Mouse (Mus musculus) thymus, postnatal 10 days (tissue): ENCODE data around the gene Spaca9.
A peak's percentile ranks its signal among the peaks of the same experiment; 100 is the strongest.

ENCODE experiments used
- DNase-seq, 2 experiments: peaks; one replicate each; pipeline ENCODE4 v3.0.0; 2021; ENCODE audit warnings: low spot score in 2 of 2

Spaca9 gene

DNA sequence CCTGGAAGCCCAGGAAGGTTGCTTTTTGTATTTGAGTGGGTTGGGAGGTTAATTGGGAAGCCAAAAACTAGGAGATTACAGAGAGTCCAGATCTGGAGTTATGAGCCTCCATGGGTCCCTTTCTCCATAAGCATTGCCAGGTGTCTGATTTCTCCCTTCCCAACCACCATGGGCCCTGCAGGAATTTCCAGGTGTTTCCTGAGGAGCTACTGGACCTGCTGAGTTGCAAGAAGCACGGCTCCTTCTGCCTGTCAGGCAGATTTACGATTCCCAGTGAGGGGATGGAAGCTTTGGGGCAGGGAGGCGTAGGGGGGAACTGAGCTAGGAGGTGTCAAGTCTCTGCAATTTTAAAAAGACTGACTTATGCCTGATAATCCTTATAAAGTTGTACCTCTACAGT is 33.7 kb downstream of the Spaca9 start:
- DNase-seq = no peak

DNA sequence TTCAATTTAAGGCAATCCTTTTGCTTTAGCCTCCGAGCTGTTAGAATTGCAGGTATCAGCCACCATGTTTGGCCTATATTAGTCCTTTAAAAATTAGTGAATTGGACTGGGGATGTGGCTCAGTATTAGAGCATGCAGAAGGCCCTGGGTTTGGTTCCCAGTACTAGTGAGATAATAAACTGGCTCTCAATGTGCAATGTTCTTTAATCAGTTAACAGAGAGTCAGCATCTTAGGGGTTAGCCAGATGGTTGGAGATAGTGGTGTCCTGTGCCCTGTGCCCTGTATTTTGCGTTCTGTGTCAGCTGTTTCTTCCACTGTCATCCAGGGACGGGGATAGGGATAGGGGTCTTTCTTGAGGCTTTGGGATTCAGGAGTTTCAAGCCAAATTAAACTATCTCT is 36.6 kb downstream of the Spaca9 start:
- DNase-seq = no peak

DNA sequence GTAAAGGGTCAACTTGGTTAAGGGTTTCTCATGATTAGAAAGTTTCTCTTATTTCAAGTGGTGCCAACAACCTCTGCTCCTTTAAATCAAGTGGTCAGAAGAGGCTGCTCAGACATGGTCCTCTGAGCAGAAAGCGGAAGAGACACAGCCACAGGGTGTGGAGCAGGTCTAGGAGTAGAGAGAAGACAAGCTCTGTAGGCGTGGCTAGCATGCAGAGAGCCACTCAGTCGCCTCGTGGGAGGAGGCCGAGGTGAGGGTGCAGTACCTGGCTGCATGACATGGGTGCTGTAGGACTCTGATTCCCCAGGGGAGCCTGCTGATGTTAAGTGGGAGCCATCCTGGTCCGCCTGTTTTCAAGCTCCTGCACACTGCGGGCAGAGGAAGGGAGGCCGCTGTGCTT is 43.3 kb downstream of the Spaca9 start:
- no peak for DNase-seq

DNA sequence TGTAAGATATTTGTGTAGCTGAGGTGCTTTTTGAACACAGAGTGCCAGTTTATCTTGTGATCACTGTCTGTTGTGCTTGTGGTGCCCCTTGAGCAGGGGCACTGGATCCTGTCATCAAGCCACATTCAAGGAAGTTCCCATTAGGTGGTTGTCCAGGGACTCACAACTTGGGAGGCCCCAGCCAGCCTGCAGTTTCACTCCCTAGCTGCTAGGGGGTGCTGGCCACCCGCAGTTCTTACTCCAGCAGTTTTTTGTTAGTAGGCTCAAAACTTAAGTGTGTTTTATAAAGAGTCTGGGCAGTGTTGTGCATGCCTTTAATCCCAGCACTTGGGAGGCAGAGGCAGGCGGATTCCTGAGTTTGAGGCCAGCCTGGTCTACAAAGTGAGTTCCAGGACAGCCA is 45.2 kb downstream of the Spaca9 start:
- DNase-seq = peak in 1 of 2 experiments; percentile 32

DNA sequence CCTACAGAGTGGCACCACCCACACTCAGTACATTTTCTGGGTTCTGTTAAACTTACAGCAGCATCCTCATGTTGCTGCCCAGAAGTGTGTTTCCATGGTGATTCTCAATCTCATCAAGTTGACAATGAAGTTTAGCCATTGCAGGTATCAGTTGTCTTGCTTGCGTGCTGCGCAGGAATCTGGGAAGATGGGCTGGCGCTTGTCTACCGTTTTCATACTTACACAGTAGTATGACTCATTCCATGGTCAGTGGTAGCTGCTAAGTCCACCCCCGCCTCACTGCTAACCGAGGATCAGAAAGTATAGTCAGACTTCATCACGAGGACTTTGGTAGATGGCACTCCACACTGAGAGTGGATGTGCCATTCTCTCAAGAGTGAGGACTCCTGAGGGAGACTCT is 46.2 kb downstream of the Spaca9 start:
- no peak for DNase-seq

DNA sequence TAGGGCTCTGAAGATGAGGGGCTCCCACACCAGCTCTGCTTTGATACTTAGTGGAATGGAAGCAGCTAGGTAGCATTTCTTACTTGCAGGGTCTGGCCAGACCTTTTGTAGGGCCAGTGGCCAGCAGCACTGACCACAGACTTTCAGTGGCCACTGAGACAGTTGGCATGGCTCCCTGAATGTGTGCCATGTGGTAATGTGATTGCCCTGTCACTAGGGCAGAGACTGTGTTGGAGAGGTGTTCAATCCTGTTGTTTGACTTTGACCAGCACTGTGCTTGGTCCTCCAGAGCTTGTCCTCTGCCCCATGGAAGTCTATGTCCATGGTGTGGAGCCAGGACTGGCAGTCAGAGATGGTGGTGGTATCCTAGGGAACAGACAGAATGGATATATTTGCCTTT is 49.0 kb downstream of the Spaca9 start:
- no peak for DNase-seq

DNA sequence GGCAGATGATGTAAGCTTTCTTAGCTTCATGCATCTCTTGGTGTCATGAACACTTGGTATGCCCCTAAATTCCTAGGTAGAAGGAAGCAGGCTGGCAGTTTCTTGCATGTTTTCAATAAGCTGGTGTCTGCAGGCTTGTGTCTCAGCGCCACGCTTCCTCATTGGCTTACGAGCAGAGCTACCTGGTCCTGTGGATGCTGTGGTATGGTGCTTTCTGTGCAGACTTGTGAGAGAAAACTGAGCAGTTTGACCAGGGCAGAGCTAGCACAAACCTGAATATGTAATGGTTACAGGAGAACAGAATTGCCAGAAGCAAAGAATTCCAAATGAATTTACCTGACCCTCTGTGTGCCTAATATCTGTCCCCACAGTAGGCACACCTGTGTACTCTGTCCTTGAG is 56.4 kb downstream of the Spaca9 start:
- no peak for DNase-seq
